Mouse (Mus musculus) forebrain, embryonic 11.5 days (tissue): Measurements from ENCODE around the gene Plin2. TPM values are rescaled to one million over a fixed set of nuclear protein-coding genes. Genes with fewer than 3 reads are reported as not detected.
"Not testable (repeated sequence)": the region's sequence is repeated elsewhere in the genome, so short reads cannot be mapped to it uniquely, and the experiment has no call there.

Source experiments
- ATAC-seq: fragments of 200-750 bp; cut with Nextera tagmentation; replicated peaks from 2 replicates; pipeline ENCODE4 v1.8.0; 2017; ENCODE audit warnings: moderate TSS enrichment; ENCODE audit not compliant: low FRiP score
- DNase-seq: peaks from one replicate; pipeline ENCODE4 v3.0.0-alpha.2; 2017; ENCODE audit warnings: low spot score
- H3K27ac ChIP-seq: fragments of 300-500 bp; sonication (generic); 2 replicates; pipeline ENCODE4 v1.5.1; 2014; ENCODE audit warnings: low read depth, low read length
- H3K27me3 ChIP-seq: fragments of 300-500 bp; sonication (generic); 2 replicates; pipeline ENCODE4 v1.6.1; 2014; ENCODE audit warnings: mild to moderate bottlenecking, low read length, mixed read lengths; ENCODE audit not compliant: control insufficient read depth, insufficient read depth
- H3K36me3 ChIP-seq: fragments of 300-500 bp; sonication (generic); 2 replicates; pipeline ENCODE4 v1.6.1; 2014; ENCODE audit warnings: mild to moderate bottlenecking, low read length, moderate library complexity, mixed read lengths; ENCODE audit not compliant: control insufficient read depth, insufficient read depth
- H3K4me1 ChIP-seq: fragments of 300-500 bp; sonication (generic); replicated peaks from 2 replicates; pipeline ENCODE4 v1.6.1; 2014; ENCODE audit warnings: low read length, mixed read lengths; ENCODE audit not compliant: control insufficient read depth, insufficient read depth
- H3K4me2 ChIP-seq: fragments of 300-500 bp; sonication (generic); 2 replicates; pipeline ENCODE4 v1.6.1; 2014; ENCODE audit warnings: low read depth, mild to moderate bottlenecking, low read length, moderate library complexity, mixed read lengths; ENCODE audit not compliant: severe bottlenecking
- H3K4me3 ChIP-seq: fragments of 300-500 bp; sonication (generic); 2 replicates; pipeline ENCODE4 v1.5.1; 2014; ENCODE audit warnings: low read depth, low read length
- H3K9ac ChIP-seq: fragments of 300-500 bp; sonication (generic); 2 replicates; pipeline ENCODE4 v1.6.1; 2014; ENCODE audit warnings: low read length
- H3K9me3 ChIP-seq: fragments of 300-500 bp; sonication (generic); 2 replicates; pipeline ENCODE4 v1.6.1; 2016; ENCODE audit warnings: low read length, mixed read lengths; ENCODE audit not compliant: control insufficient read depth
- WGBS: fragments of 180-500 bp; shearing (Covaris S2); extraction: QIAGEN DNeasy Blood & Tissue Kit; methylation state at CpG from one replicate; pipeline ENCODE4 v1.1.7; 2014; 5-methylcytosine and 5-hydroxymethylcytosine counted together
- polyA plus RNA-seq: library from polyadenylated mRNA; unstranded; fragments of >200 nt; fragmentation: Nextera tagmentation; extraction: Ambion mirVana; gene quantifications from 2 replicates; pipeline ENCODE4 v1.2.1, GENCODE M21; 2014

The Plin2 gene
- polyA plus RNA-seq, 1 experiment from 2014 or later, result 60.5 TPM

- no peak overlapping the region for H3K4me3 ChIP-seq
- no peaks in the 10 kb centered on the region for H3K9me3 ChIP-seq
- 90% methylated on average over 3 of the region's 3 CpGs for WGBS
- 0 out of 2 replicates have a peak, but pooled peaks cover 2% of the 10 kb centered on the region for H3K4me1 ChIP-seq
- H3K27me3 ChIP-seq, result no peaks in the 10 kb centered on the region
- ATAC-seq, result no peak
- no peak for DNase-seq
- H3K4me2 ChIP-seq, result no peak overlapping the region
- no peaks in the 10 kb centered on the region; the same call in 1 of the 2 replicates for H3K36me3 ChIP-seq
- H3K9ac ChIP-seq, result no peak overlapping the region
- no peak overlapping the region for H3K27ac ChIP-seq
These were observed 4.3 kb downstream of the Plin2 start for GRCm38 (mm10) chr4:86665596-86665995.

GRCm38 (mm10) chr4:86663919-86664318 is 5.9 kb downstream of the Plin2 start:
- Histone ChIP-seq H3K4me1 (0 out of 2 replicates have a peak, but pooled peaks cover under 1% of the 10 kb centered on the region), H3K27ac (no peak overlapping the region), H3K4me3 (no peak overlapping the region), H3K9ac (no peak overlapping the region), H3K4me2 (no peak overlapping the region), H3K9me3 (no peaks in the 10 kb centered on the region), H3K36me3 (peaks cover 5% of the 10 kb centered on the region), H3K27me3 (no peaks in the 10 kb centered on the region)
- WGBS, result 81% methylated on average over 4 of the region's 4 CpGs
- ATAC-seq (no peak), DNase-seq (no peak)

GRCm38 (mm10) chr4:86657176-86657575 is 12.7 kb downstream of the Plin2 start:
- WGBS, result 97% methylated on average over 12 of the region's 12 CpGs
- Histone ChIP-seq H3K9me3 (no peaks in the 10 kb centered on the region), H3K27me3 (no peaks in the 10 kb centered on the region), H3K27ac (no peak overlapping the region), H3K9ac (no peak overlapping the region), H3K4me2 (no peak overlapping the region), H3K4me1 (no peaks in the 10 kb centered on the region), H3K36me3 (peaks cover 9% of the 10 kb centered on the region), H3K4me3 (no peak overlapping the region)
- no peak for ATAC-seq
- no peak for DNase-seq

GRCm38 (mm10) chr4:86656410-86656809 is 13.4 kb downstream of the Plin2 start:
- not testable (repeated sequence) for ATAC-seq, H3K27ac ChIP-seq, H3K27me3 ChIP-seq, H3K4me3 ChIP-seq, H3K9ac ChIP-seq, DNase-seq, H3K36me3 ChIP-seq, H3K4me1 ChIP-seq, H3K9me3 ChIP-seq, H3K4me2 ChIP-seq
- WGBS, result 88% methylated on average over 8 of the region's 8 CpGs

- Histone ChIP-seq H3K4me2 (no peak overlapping the region), H3K4me3 (no peak overlapping the region), H3K27me3 (no peaks in the 10 kb centered on the region), H3K9ac (no peak overlapping the region), H3K4me1 (no peaks in the 10 kb centered on the region), H3K27ac (no peak overlapping the region), H3K36me3 (no peaks in the 10 kb centered on the region), H3K9me3 (no peaks in the 10 kb centered on the region)
- 72% methylated on average over 10 of the region's 10 CpGs for WGBS
- DNase-seq, result no peak
- no peak for ATAC-seq
These were observed 18.0 kb downstream of the Plin2 start for GRCm38 (mm10) chr4:86651686-86652384.

- 90% methylated on average over 10 of the region's 13 CpGs for WGBS
- H3K36me3 ChIP-seq, H3K4me1 ChIP-seq, DNase-seq, H3K4me3 ChIP-seq, H3K9me3 ChIP-seq, ATAC-seq, H3K9ac ChIP-seq, H3K27me3 ChIP-seq, H3K27ac ChIP-seq, H3K4me2 ChIP-seq: not testable (repeated sequence)
These were observed 21.5 kb downstream of the Plin2 start for GRCm38 (mm10) chr4:86648394-86648793.

- H3K9ac ChIP-seq, H3K4me2 ChIP-seq, H3K4me1 ChIP-seq, H3K36me3 ChIP-seq, DNase-seq, H3K9me3 ChIP-seq, H3K4me3 ChIP-seq, H3K27me3 ChIP-seq, ATAC-seq, H3K27ac ChIP-seq: not testable (repeated sequence)
- WGBS, result 91% methylated on average over 9 of the region's 9 CpGs
These were observed 32.3 kb downstream of the Plin2 start for GRCm38 (mm10) chr4:86637561-86637960.

- not testable (repeated sequence) for H3K27me3 ChIP-seq, H3K9ac ChIP-seq, H3K9me3 ChIP-seq, H3K36me3 ChIP-seq, H3K4me2 ChIP-seq, DNase-seq, H3K4me1 ChIP-seq, ATAC-seq, H3K27ac ChIP-seq, H3K4me3 ChIP-seq
These were observed 35.0 kb downstream of the Plin2 start for GRCm38 (mm10) chr4:86634873-86635272.

- not testable (repeated sequence) for H3K4me1 ChIP-seq, H3K27me3 ChIP-seq, ATAC-seq, H3K9me3 ChIP-seq, H3K4me3 ChIP-seq, H3K27ac ChIP-seq, H3K9ac ChIP-seq, H3K4me2 ChIP-seq, DNase-seq, H3K36me3 ChIP-seq
These were observed 35.5 kb downstream of the Plin2 start for GRCm38 (mm10) chr4:86634312-86634711.
